Mouse (Mus musculus) CH12.LX (cell line): Measurements from ENCODE around the gene Rpl13a. TPM values are rescaled to one million over a fixed set of nuclear protein-coding genes. Genes with fewer than 3 reads are reported as not detected.
"Not testable (repeated sequence)": the region's sequence is repeated elsewhere in the genome, so short reads cannot be mapped to it uniquely, and the experiment has no call there.

ENCODE experiments used
- DNase-seq: peaks from one replicate; pipeline ENCODE4 v3.0.0-alpha.2; 2013; ENCODE audit errors: extremely low read depth
- H3K27ac ChIP-seq: 2 replicates; pipeline ENCODE4 v1.5.1; 2012; ENCODE audit warnings: low read depth, mild to moderate bottlenecking, control low read depth, moderate library complexity; ENCODE audit not compliant: insufficient read depth
- H3K27me3 ChIP-seq: replicated peaks from 2 replicates; pipeline ENCODE3; 2012; ENCODE audit warnings: inconsistent platforms
- H3K36me3 ChIP-seq, 2 experiments: replicated peaks in 1 of 2; 2 replicates each; pipeline versions ENCODE3 to v1.6.1; 2012; ENCODE audit warnings: inconsistent platforms in 1 of 2, low read length in 1 of 2, mild to moderate bottlenecking in 1 of 2, mixed read lengths in 1 of 2, moderate library complexity in 1 of 2; ENCODE audit not compliant: control insufficient read depth in 1 of 2, insufficient read depth in 1 of 2
- H3K4me1 ChIP-seq, 2 experiments: 2 replicates each; pipeline ENCODE4 v1.6.1; 2012; ENCODE audit warnings: inconsistent platforms in 1 of 2, moderate library complexity in 1 of 2; ENCODE audit not compliant: insufficient read depth in 2 of 2, control insufficient read depth in 1 of 2
- H3K4me2 ChIP-seq: 2 replicates; pipeline ENCODE4 v1.6.1; 2012; ENCODE audit warnings: low read depth, mild to moderate bottlenecking, control low read depth; ENCODE audit not compliant: poor library complexity, insufficient read depth, severe bottlenecking
- H3K4me3 ChIP-seq, 3 experiments: fragments of 150-350 bp in 1 of 3; sonication (generic) in 1 of 3; replicated peaks in 1 of 3; 2 replicates each; pipeline versions ENCODE3 to v1.5.1; 2011 to 2012; ENCODE audit warnings: low read depth in 2 of 3, low read length in 2 of 3, mild to moderate bottlenecking in 2 of 3, moderate library complexity in 2 of 3, control low read depth in 1 of 3, improper control_type of control experiment in 1 of 3, inconsistent platforms in 1 of 3, mixed read lengths in 1 of 3; ENCODE audit not compliant: poor library complexity in 1 of 3
- H3K79me2 ChIP-seq: replicated peaks from 2 replicates; pipeline ENCODE4 v1.6.1; 2012; ENCODE audit warnings: mild to moderate bottlenecking, moderate library complexity; ENCODE audit not compliant: control insufficient read depth, poor library complexity, insufficient read depth, severe bottlenecking; ENCODE audit errors: extremely low read depth
- H3K9ac ChIP-seq: 2 replicates; pipeline ENCODE4 v1.6.1; 2012; ENCODE audit warnings: low read depth, mild to moderate bottlenecking, control low read depth, moderate library complexity; ENCODE audit not compliant: insufficient read depth
- H3K9me3 ChIP-seq: replicated peaks from 2 replicates; pipeline ENCODE3; 2012; ENCODE audit warnings: low read length, inconsistent platforms, mixed read lengths
- CHD1 ChIP-seq: IDR thresholded peaks from 2 replicates; pipeline ENCODE4 v1.6.1; 2012; ENCODE audit warnings: low read depth, low read length, improper control_type of control experiment, inconsistent platforms
- CTCF ChIP-seq, 2 experiments: IDR thresholded peaks in 1 of 2; conservative IDR thresholded peaks in 1 of 2; 2 replicates each; pipeline ENCODE4 v1.5.1; 2011 to 2012; ENCODE audit warnings: low read depth in 2 of 2, low read length in 2 of 2, improper control_type of control experiment in 1 of 2, inconsistent platforms in 1 of 2, mild to moderate bottlenecking in 1 of 2, moderate library complexity in 1 of 2
- ELF1 ChIP-seq: IDR thresholded peaks from 2 replicates; pipeline ENCODE4 v1.6.1; 2014; ENCODE audit warnings: low read depth, mild to moderate bottlenecking, inconsistent platforms, low read length, improper control_type of control experiment
- EP300 ChIP-seq: IDR thresholded peaks from 2 replicates; pipeline ENCODE4 v1.6.1; 2011; ENCODE audit warnings: low read length, improper control_type of control experiment
- ETS1 ChIP-seq: conservative IDR thresholded peaks from 2 replicates; pipeline ENCODE4 v1.6.1; 2012; ENCODE audit warnings: low read depth, mild to moderate bottlenecking, inconsistent platforms, low read length, improper control_type of control experiment, moderate library complexity
- HCFC1 ChIP-seq: IDR thresholded peaks from 2 replicates; pipeline ENCODE4 v1.6.1; 2012; ENCODE audit warnings: low read depth, mild to moderate bottlenecking, inconsistent platforms, low read length, improper control_type of control experiment
- IRF4 ChIP-seq: IDR thresholded peaks from 2 replicates; pipeline ENCODE4 v1.6.1; 2014; ENCODE audit warnings: low read depth, mild to moderate bottlenecking, inconsistent platforms, low read length, improper control_type of control experiment
- JUN ChIP-seq: IDR thresholded peaks from 2 replicates; pipeline ENCODE4 v1.6.1; 2011; ENCODE audit warnings: low read depth, mild to moderate bottlenecking, low read length, improper control_type of control experiment, moderate library complexity; ENCODE audit not compliant: insufficient read depth
- KAT2A ChIP-seq: IDR thresholded peaks from 2 replicates; pipeline ENCODE4 v1.6.1; 2012; ENCODE audit warnings: low read length, improper control_type of control experiment, inconsistent platforms; ENCODE audit not compliant: insufficient replicate concordance
- MAZ ChIP-seq: IDR thresholded peaks from 2 replicates; pipeline ENCODE4 v1.6.1; 2012; ENCODE audit warnings: low read depth, mild to moderate bottlenecking, inconsistent platforms, low read length, improper control_type of control experiment, moderate library complexity
- MEF2A ChIP-seq: IDR thresholded peaks from 2 replicates; pipeline ENCODE4 v1.6.1; 2014; ENCODE audit warnings: low read depth, mild to moderate bottlenecking, inconsistent platforms, low read length, improper control_type of control experiment, borderline replicate concordance
- MXI1 ChIP-seq: IDR thresholded peaks from 2 replicates; pipeline ENCODE4 v1.6.1; 2011; ENCODE audit warnings: mild to moderate bottlenecking, low read depth, low read length, improper control_type of control experiment
- MYC ChIP-seq: IDR thresholded peaks from 2 replicates; pipeline ENCODE4 v1.6.1; 2011; ENCODE audit warnings: low read depth, mild to moderate bottlenecking, improper control_type of control experiment, low read length
- RAD21 ChIP-seq: IDR thresholded peaks from 2 replicates; pipeline ENCODE4 v1.6.1; 2011; ENCODE audit warnings: low read depth, mild to moderate bottlenecking, low read length, improper control_type of control experiment, moderate library complexity
- SMC3 ChIP-seq: IDR thresholded peaks from 2 replicates; pipeline ENCODE4 v1.6.1; 2011; ENCODE audit warnings: low read depth, low read length, improper control_type of control experiment
- TBP ChIP-seq: conservative IDR thresholded peaks from 2 replicates; pipeline ENCODE4 v1.6.1; 2011; ENCODE audit warnings: low read depth, low read length, improper control_type of control experiment
- TCF12 ChIP-seq: IDR thresholded peaks from 2 replicates; pipeline ENCODE4 v1.6.1; 2014; ENCODE audit warnings: low read depth, mild to moderate bottlenecking, inconsistent platforms, low read length, improper control_type of control experiment
- USF2 ChIP-seq: conservative IDR thresholded peaks from 2 replicates; pipeline ENCODE4 v1.6.1; 2011; ENCODE audit warnings: low read depth, low read length, improper control_type of control experiment
- ZMIZ1 ChIP-seq: IDR thresholded peaks from 2 replicates; pipeline ENCODE4 v1.6.1; 2012; ENCODE audit warnings: low read depth, mild to moderate bottlenecking, inconsistent platforms, low read length, improper control_type of control experiment
- dilution Hi-C: fragments of 300-500 bp; cut with MboI; formaldehyde crosslinking; loops from 2 replicates; pipeline ENCODE4 v1.14.3; 2020; ENCODE audit warnings: low sequenced_read_pairs; ENCODE audit not compliant: extremely low pct_unique_long_range_greater_than_20kb, extremely low pct_ligation_motif_present
- in situ Hi-C: fragments of 300-500 bp; cut with MboI; formaldehyde crosslinking; loops from 3 replicates; pipeline ENCODE4 v1.14.3; 2019; ENCODE audit warnings: low sequenced_read_pairs, low pct_ligation_motif_present, low pct_unique_long_range_greater_than_20kb, mixed read lengths
- polyA plus RNA-seq: library from polyadenylated mRNA; unstranded; fragments of >175 nt; gene quantifications from 2 replicates; pipeline ENCODE4 v1.2.1, GENCODE M21; 2012; ENCODE audit warnings: low read depth; ENCODE audit not compliant: insufficient read length
- total RNA-seq, 2 experiments: library from RNA; depleted of rRNA; stranded (reverse); fragments of 300-350 nt in 1 of 2; fragments of >200 nt in 1 of 2; gene quantifications; 2 replicates each; pipeline ENCODE4 v1.2.3; 2012 to 2014

Rpl13a gene
- total and polyA plus RNA-seq, 3 experiments = 2,822 to 5,043 (median 4,154) TPM

DNA sequence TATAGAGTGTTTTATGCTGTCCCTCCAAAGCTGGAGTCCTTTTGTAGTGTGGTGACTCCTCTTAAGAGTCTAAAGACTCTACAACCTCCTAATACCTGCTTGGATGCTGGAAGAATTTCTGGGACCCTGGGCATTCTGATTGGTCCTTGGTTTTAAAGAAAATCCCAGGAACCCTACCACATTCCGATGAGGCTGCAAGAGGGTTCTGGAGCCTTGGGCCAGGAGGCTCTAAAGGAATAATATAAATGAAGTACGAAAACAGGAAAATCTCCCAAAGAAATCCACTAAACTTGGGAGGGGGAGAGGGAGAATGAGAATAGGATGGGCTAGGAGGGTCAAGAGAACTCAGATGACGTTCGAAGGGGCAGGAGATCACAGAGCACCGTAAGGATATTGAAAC is 25.0 kb upstream of the Rpl13a start:
- H3K9me3 ChIP-seq = no peaks in the 10 kb centered on the region
- no peaks in the 10 kb centered on the region for H3K79me2 ChIP-seq
- peak overlapping the region; percentile 96 for H3K9ac ChIP-seq
- peaks cover 0 to 35% of the 10 kb centered on the region in 2 experiments for H3K36me3 ChIP-seq
- peak overlapping the region; percentile 83; the same call in 1 of the 2 replicates for H3K27ac ChIP-seq
- H3K4me2 ChIP-seq = peak overlapping the region; percentile 78
- dilution Hi-C loops = no loop called here
- DNase-seq = no peak
- no peaks in the 10 kb centered on the region for H3K27me3 ChIP-seq
- peaks cover 5 to 36% of the 10 kb centered on the region in 2 experiments for H3K4me1 ChIP-seq
- peak overlapping the region; percentile 62 to 90 (median 74) for H3K4me3 ChIP-seq
- TF ChIP-seq HCFC1 (no peak), ZMIZ1 (no peak), MEF2A (no peak), SMC3 (no peak), KAT2A (no peak), TCF12 (no peak)
- in situ Hi-C loops = no loop called here

DNA sequence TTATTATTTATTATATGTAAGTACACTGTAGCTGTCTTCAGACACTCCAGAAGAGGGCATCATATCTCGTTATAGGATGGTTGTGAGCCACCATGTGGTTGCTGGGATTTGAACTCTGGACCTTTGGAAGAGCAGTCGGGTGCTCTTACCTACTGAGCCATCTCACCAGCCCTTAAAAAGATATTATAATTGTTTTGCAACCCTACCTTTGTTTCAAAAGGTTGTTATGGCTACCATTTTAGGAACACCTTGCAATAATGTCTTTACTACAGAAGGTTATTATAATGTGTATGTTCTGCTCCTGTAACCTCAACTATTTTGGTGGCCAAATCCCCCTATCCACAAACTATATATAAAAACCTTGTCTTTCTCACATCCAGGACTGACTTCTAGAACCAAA is 24.5 kb upstream of the Rpl13a start:
- H3K9ac ChIP-seq, H3K79me2 ChIP-seq, in situ Hi-C loops, H3K9me3 ChIP-seq, dilution Hi-C loops, H3K27me3 ChIP-seq, DNase-seq, H3K27ac ChIP-seq: not testable (repeated sequence)
- TF ChIP-seq TBP = peak; percentile 60; the same call in 1 of the 2 replicates
- 0 out of 4 replicates have a peak, but pooled peaks of 1 of the 2 experiments have one; percentile 10 for TF ChIP-seq CTCF (conservative IDR thresholded peaks at IDR 0.05 in 1 of 2, IDR thresholded peaks at IDR 0.05 in 1 of 2; ENCODE audit: low read depth in 2 of 2, low read length in 2 of 2)
- Histone ChIP-seq H3K4me3 (peak overlapping the region in 1 of 3 experiments; percentile 74), H3K36me3 (peaks cover 0 to 35% of the 10 kb centered on the region in 2 experiments), H3K4me2 (0 out of 2 replicates have a peak overlapping the region, but pooled peaks have one; percentile 78), H3K4me1 (peaks cover 5 to 38% of the 10 kb centered on the region in 2 experiments)

DNA sequence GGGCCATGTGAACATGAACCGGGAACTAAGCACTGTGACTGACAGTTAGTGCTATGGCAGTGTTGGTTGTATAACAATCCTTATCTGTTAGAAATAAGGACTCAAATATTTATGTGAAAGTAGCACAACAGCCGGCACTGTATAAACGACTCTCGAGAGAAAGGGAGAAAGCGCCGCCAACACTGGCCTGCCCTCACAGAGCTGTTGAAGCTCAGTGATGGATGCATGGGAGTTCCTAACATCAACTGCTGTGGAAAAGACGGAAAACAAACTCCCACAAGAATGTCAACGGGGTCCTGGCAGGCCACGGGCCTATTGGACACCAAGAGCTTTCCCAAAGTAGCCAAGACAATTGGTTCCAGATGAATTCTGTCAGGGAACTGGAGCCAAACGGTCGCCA is 22.7 kb upstream of the Rpl13a start:
- no peak overlapping the region for H3K27ac ChIP-seq
- no peaks in the 10 kb centered on the region for H3K9me3 ChIP-seq
- H3K4me2 ChIP-seq = no peak overlapping the region
- no peaks in the 10 kb centered on the region for H3K79me2 ChIP-seq
- H3K9ac ChIP-seq = no peak overlapping the region
- DNase-seq = no peak
- H3K27me3 ChIP-seq = no peaks in the 10 kb centered on the region
- H3K4me3 ChIP-seq = no peak overlapping the region
- in situ Hi-C loops = no loop called here
- no peak for TF ChIP-seq JUN
- no peak for TF ChIP-seq MEF2A
- TF ChIP-seq IRF4 = no peak
- no peak for TF ChIP-seq RAD21
- TF ChIP-seq CHD1 = no peak
- TF ChIP-seq MXI1 = no peak
- no peak for TF ChIP-seq ELF1
- no peak for TF ChIP-seq EP300
- TF ChIP-seq USF2 = no peak
- no peak for TF ChIP-seq ZMIZ1
- TF ChIP-seq MAZ = no peak
- no peak for TF ChIP-seq ETS1
- no peak for TF ChIP-seq MYC
- TF ChIP-seq, all 38 proteins: peak for 0
- peaks cover 0 to 40% of the 10 kb centered on the region in 2 experiments for H3K36me3 ChIP-seq
- dilution Hi-C loops = no loop called here
- H3K4me1 ChIP-seq = peaks cover 5 to 38% of the 10 kb centered on the region in 2 experiments
